ENCODE assay signal across 22 mouse cellular contexts in genomic region chr4:54161337-54161993, GRCm38 (mm10).
DNase-seq lines count a peak whose midpoint lies in the region; ATAC-seq and TF ChIP-seq lines count a peak whose summit lies in the region.
"Had no signal": no experiment of that assay in that cellular context is flagged by ENCODE, and none has a peak within 500 bp of the region (broad histone marks: within the 10 kb centered on the region; RNA-seq: fewer than 3 reads in every experiment).

No protein-coding gene starts in this region.

- no peak overlapping the region for H3K4me2 ChIP-seq in forebrain, embryonic 16.5 days (ENCODE audit: low read length)
- no peak overlapping the region for H3K4me2 ChIP-seq in forebrain, embryonic 11.5 days (ENCODE audit: low read depth, low read length, severe bottlenecking)
- no peak overlapping the region for H3K4me2 ChIP-seq in stomach, postnatal 0 days (replicated peaks; ENCODE audit: low read depth)
- H3K4me2 ChIP-seq: embryonic facial prominence, embryonic 12.5 days; limb, embryonic 13.5 days; liver, embryonic 15.5 days; stomach, embryonic 15.5 days had no signal

- no peaks in the 10 kb centered on the region for H3K27me3 ChIP-seq in forebrain, embryonic 16.5 days (replicated peaks; ENCODE audit: control insufficient read depth, insufficient read depth, low read length)
- no peaks in the 10 kb centered on the region for H3K27me3 ChIP-seq in forebrain, embryonic 11.5 days (ENCODE audit: control insufficient read depth, insufficient read depth, low read length)
- no peaks in the 10 kb centered on the region for H3K27me3 ChIP-seq in stomach, postnatal 0 days (ENCODE audit: control insufficient read depth, insufficient read depth, low read length)
- H3K27me3 ChIP-seq: embryonic facial prominence, embryonic 12.5 days; limb, embryonic 13.5 days; liver, embryonic 15.5 days; stomach, embryonic 15.5 days had no signal

- no peak for TF ChIP-seq CTCF in stomach, postnatal 0 days (IDR thresholded peaks at IDR 0.05; ENCODE audit: low read depth)

- no peaks in the 10 kb centered on the region for H3K9me3 ChIP-seq in forebrain, embryonic 16.5 days (ENCODE audit: control insufficient read depth, low read length)
- H3K9me3 ChIP-seq in forebrain, embryonic 11.5 days (ENCODE audit: control insufficient read depth, low read length), result no peaks in the 10 kb centered on the region
- H3K9me3 ChIP-seq in stomach, postnatal 0 days (ENCODE audit: control insufficient read depth, low read length), result no peaks in the 10 kb centered on the region
- H3K9me3 ChIP-seq: embryonic facial prominence, embryonic 12.5 days; limb, embryonic 13.5 days; liver, embryonic 15.5 days; stomach, embryonic 15.5 days had no signal

- no peak overlapping the region for H3K4me3 ChIP-seq in forebrain, embryonic 16.5 days (replicated peaks; ENCODE audit: low read length)
- H3K4me3 ChIP-seq in forebrain, embryonic 11.5 days (ENCODE audit: low read depth, low read length), result no peak overlapping the region
- H3K4me3 ChIP-seq in stomach, postnatal 0 days (ENCODE audit: low read depth, low read length), result no peak overlapping the region
- H3K4me3 ChIP-seq: embryonic facial prominence, embryonic 12.5 days; erythroblast, embryonic 14.5 days; limb, embryonic 13.5 days; liver, embryonic 15.5 days; stomach, embryonic 15.5 days had no signal

- ATAC-seq in forebrain, embryonic 16.5 days, result peak; percentile 65
- no peak for ATAC-seq in forebrain, embryonic 11.5 days (replicated peaks; ENCODE audit: low FRiP score)
- no peak for ATAC-seq in stomach, postnatal 0 days (ENCODE audit: low FRiP score, low TSS enrichment)
- ATAC-seq: activated CD4-positive, CD25-positive, alpha-beta regulatory T cell, adult 4 months; lung, postnatal 0 days had no signal

- H3K9ac ChIP-seq in forebrain, embryonic 16.5 days (replicated peaks; ENCODE audit: low read depth, low read length), result no peak overlapping the region
- H3K9ac ChIP-seq in forebrain, embryonic 11.5 days (ENCODE audit: low read length), result no peak overlapping the region
- H3K9ac ChIP-seq in stomach, postnatal 0 days (ENCODE audit: low read length), result no peak overlapping the region
- H3K9ac ChIP-seq: embryonic facial prominence, embryonic 12.5 days; limb, embryonic 13.5 days; liver, embryonic 15.5 days; stomach, embryonic 15.5 days had no signal

- WGBS in forebrain, embryonic 16.5 days, result 61% methylated on average over 9 of the region's 9 CpGs
- 87% methylated on average over 9 of the region's 9 CpGs for WGBS in forebrain, embryonic 11.5 days
- WGBS in stomach, postnatal 0 days, result 90% methylated on average over 9 of the region's 9 CpGs

- no peak for DNase-seq in forebrain, embryonic 11.5 days (ENCODE audit: low spot score)
- DNase-seq in layer of hippocampus, adult 9-11 months, result peak; percentile 14
- no peak for DNase-seq in layer of hippocampus, adult 9-10 months (ENCODE audit: low spot score)
- peak; percentile 30 to 39 for DNase-seq in right cerebral cortex, postnatal 10 days (ENCODE audit: low spot score in 2 of 2)
- no peak for DNase-seq in right cerebral cortex, postnatal 14 days
- DNase-seq in stomach, postnatal 0 days (ENCODE audit: low spot score), result no peak
- no peak for DNase-seq in gastrocnemius, postnatal 10 days
- DNase-seq: adrenal gland, postnatal 10 days; cerebellum, adult 11 months; cerebellum, postnatal 10 days; kidney, adult 8-10 months; kidney, postnatal 14 days; thymus, adult 2 months had no signal

- TF ChIP-seq EP300 in stomach, postnatal 0 days (optimal IDR thresholded peaks at IDR 0.05), result no peak

- no peak overlapping the region for H3K27ac ChIP-seq in forebrain, embryonic 16.5 days (ENCODE audit: low read length)
- no peak overlapping the region for H3K27ac ChIP-seq in forebrain, embryonic 11.5 days (ENCODE audit: low read depth, low read length)
- H3K27ac ChIP-seq in stomach, postnatal 0 days (replicated peaks), result 0 out of 2 replicates have a peak overlapping the region, but pooled peaks have one; percentile 18
- H3K27ac ChIP-seq: embryonic facial prominence, embryonic 12.5 days; limb, embryonic 13.5 days; liver, embryonic 15.5 days; stomach, embryonic 15.5 days had no signal

- peaks cover 5% of the 10 kb centered on the region for H3K4me1 ChIP-seq in forebrain, embryonic 16.5 days (replicated peaks; ENCODE audit: control insufficient read depth, insufficient read depth, low read length)
- no peaks in the 10 kb centered on the region; the same call in 1 of the 2 replicates for H3K4me1 ChIP-seq in forebrain, embryonic 11.5 days (replicated peaks; ENCODE audit: control insufficient read depth, insufficient read depth, low read length)
- H3K4me1 ChIP-seq in stomach, postnatal 0 days (replicated peaks; ENCODE audit: control insufficient read depth, insufficient read depth), result no peaks in the 10 kb centered on the region
- H3K4me1 ChIP-seq: embryonic facial prominence, embryonic 12.5 days; liver, embryonic 15.5 days; stomach, embryonic 15.5 days had no signal

- H3K36me3 ChIP-seq in forebrain, embryonic 16.5 days (ENCODE audit: control insufficient read depth, insufficient read depth), result no peaks in the 10 kb centered on the region
- no peaks in the 10 kb centered on the region for H3K36me3 ChIP-seq in forebrain, embryonic 11.5 days (ENCODE audit: control insufficient read depth, insufficient read depth, low read length)
- H3K36me3 ChIP-seq in stomach, postnatal 0 days (ENCODE audit: control insufficient read depth, insufficient read depth, low read length), result no peaks in the 10 kb centered on the region
- H3K36me3 ChIP-seq: embryonic facial prominence, embryonic 12.5 days; G1E; limb, embryonic 13.5 days; liver, embryonic 15.5 days; stomach, embryonic 15.5 days had no signal

Comparison
In these comparisons a context has a peak if more than half of its experiments do, and no peak if none do; other contexts are left out.
1. DNase-seq: peak in layer of hippocampus, adult 9-11 months (single experiment) and right cerebral cortex, postnatal 10 days (2 of 2); none in forebrain, embryonic 11.5 days (single experiment), layer of hippocampus, adult 9-10 months (single experiment), right cerebral cortex, postnatal 14 days (single experiment), stomach, postnatal 0 days (single experiment) and gastrocnemius, postnatal 10 days (single experiment).